Mouse (Mus musculus): ENCODE measurements around the gene Rgs3.

Rgs3 gene

GRCm38 (mm10) chr4:62742885-62743760 is 183.5 kb downstream of the Rgs3 start:
- no peak for DNase-seq (ENCODE audit: inconsistent ontology term)

DNA sequence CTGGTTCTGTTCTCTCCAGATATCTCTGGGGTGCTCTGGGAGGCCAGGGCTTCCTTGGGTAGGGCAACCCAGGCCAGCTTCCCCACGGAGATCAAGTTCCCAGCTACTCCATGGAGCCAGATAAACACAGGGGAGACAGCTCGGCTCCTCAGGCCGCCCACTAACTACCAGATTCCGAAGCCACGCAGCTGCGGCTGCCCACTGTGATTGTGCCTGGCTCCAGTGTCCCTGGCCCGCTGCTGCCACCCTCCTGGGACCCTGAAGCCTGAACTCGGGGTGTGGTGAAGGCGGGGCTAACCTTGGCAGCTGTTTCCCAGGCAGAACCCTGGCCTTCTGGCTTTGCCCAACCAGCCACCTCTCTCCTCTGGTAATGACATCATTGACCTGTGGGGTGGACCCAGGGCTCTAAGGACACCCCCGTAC is 184.9 kb downstream of the Rgs3 start:
- no peak for DNase-seq (ENCODE audit: inconsistent ontology term)

GRCm38 (mm10) chr4:62744985-62745638 is 185.5 kb downstream of the Rgs3 start:
- no peak for DNase-seq (ENCODE audit: inconsistent ontology term)

All from Muller cell, postnatal 12 days (primary cell).